Mouse (Mus musculus) adrenal gland, adult 2 months (tissue): Measurements from ENCODE around the gene C1qtnf1. TPM values are rescaled to one million over a fixed set of nuclear protein-coding genes. Genes with fewer than 3 reads are reported as not detected.
"Not testable (repeated sequence)": the region's sequence is repeated elsewhere in the genome, so short reads cannot be mapped to it uniquely, and the experiment has no call there.

Experiments
- DNase-seq: peaks from one replicate; pipeline ENCODE4 v3.0.0; 2021
- long read RNA-seq: library from polyadenylated mRNA; stranded (forward); transcript quantifications from one replicate; pipeline ENCODE4 v2.0.0, GENCODE M21; 2021
- polyA plus RNA-seq: library from polyadenylated mRNA; depleted of rRNA; stranded (reverse); fragments of >200 nt; gene quantifications from 2 replicates; pipeline ENCODE4 v1.2.3, GENCODE M21; 2012; rRNA removed
- total RNA-seq, 2 experiments: library from RNA; stranded (reverse); gene quantifications; 2 replicates each; pipeline ENCODE4 v1.2.3; 2021

The C1qtnf1 gene
- total RNA-seq (10 to 100 TPM; 14.8 to 24.8 TPM), polyA plus RNA-seq (14.6 and 17.9 TPM in 2 replicates)
- long read RNA-seq, partial matches to known transcripts: 0 of 10 reads
- long read RNA-seq, other reads (novel, unspliced or antisense): 5 of 10 reads

- peak; percentile 38 for DNase-seq
Observed at GRCm38 (mm10) chr11:118427986-118428385, at the start of gene C1qtnf1. Gene C1qtnf1, plus strand, starts transcription at chr11:118428203.

GRCm38 (mm10) chr11:118378656-118379055 lies 49.3 kb upstream of the C1qtnf1 start:
- no peak for DNase-seq

GRCm38 (mm10) chr11:118379251-118380009 lies 48.6 kb upstream of the C1qtnf1 start:
- DNase-seq: peak; percentile 87

- not testable (repeated sequence) for DNase-seq
Observed at GRCm38 (mm10) chr11:118387816-118388215, 40.2 kb upstream of the C1qtnf1 start.

- DNase-seq: no peak
Observed at GRCm38 (mm10) chr11:118393991-118394390, 34.0 kb upstream of the C1qtnf1 start.

- DNase-seq: no peak
Observed at GRCm38 (mm10) chr11:118394538-118394937, 33.5 kb upstream of the C1qtnf1 start.

GRCm38 (mm10) chr11:118397806-118398530 lies 30.0 kb upstream of the C1qtnf1 start:
- no peak for DNase-seq

- no peak for DNase-seq
Observed at GRCm38 (mm10) chr11:118399891-118400565, 28.0 kb upstream of the C1qtnf1 start.

- DNase-seq: no peak
Observed at GRCm38 (mm10) chr11:118400566-118400936, 27.5 kb upstream of the C1qtnf1 start.

- DNase-seq: no peak
Observed at GRCm38 (mm10) chr11:118401195-118401594, 26.8 kb upstream of the C1qtnf1 start.

GRCm38 (mm10) chr11:118401760-118402280 lies 26.2 kb upstream of the C1qtnf1 start, which contains the start of gene Lgals3bp:
Gene Lgals3bp, minus strand, starts transcription at chr11:118402092.
- DNase-seq: peak; percentile 78

GRCm38 (mm10) chr11:118403183-118403582 lies 24.8 kb upstream of the C1qtnf1 start:
- no peak for DNase-seq

- DNase-seq: no peak
Observed at GRCm38 (mm10) chr11:118403951-118404899, 23.8 kb upstream of the C1qtnf1 start.

GRCm38 (mm10) chr11:118405311-118405710 lies 22.7 kb upstream of the C1qtnf1 start:
- DNase-seq: no peak

- DNase-seq: no peak
Observed at GRCm38 (mm10) chr11:118406521-118406920, 21.5 kb upstream of the C1qtnf1 start.

- DNase-seq: no peak
Observed at GRCm38 (mm10) chr11:118407318-118407910, 20.6 kb upstream of the C1qtnf1 start.

GRCm38 (mm10) chr11:118408051-118408740 lies 19.8 kb upstream of the C1qtnf1 start:
- peak; percentile 1 for DNase-seq

- peak; percentile 2 for DNase-seq
Observed at GRCm38 (mm10) chr11:118409106-118410072, 18.6 kb upstream of the C1qtnf1 start.

GRCm38 (mm10) chr11:118410073-118410444 lies 17.9 kb upstream of the C1qtnf1 start:
- DNase-seq: no peak
